Mouse (Mus musculus): ENCODE measurements around the gene Ppp4r3a. TPM values are rescaled to one million over a fixed set of nuclear protein-coding genes. Genes with fewer than 3 reads are reported as not detected.

The Ppp4r3a gene
- polyA plus RNA-seq, 1 experiment from 2014 or later, result 37.1 TPM

DNA sequence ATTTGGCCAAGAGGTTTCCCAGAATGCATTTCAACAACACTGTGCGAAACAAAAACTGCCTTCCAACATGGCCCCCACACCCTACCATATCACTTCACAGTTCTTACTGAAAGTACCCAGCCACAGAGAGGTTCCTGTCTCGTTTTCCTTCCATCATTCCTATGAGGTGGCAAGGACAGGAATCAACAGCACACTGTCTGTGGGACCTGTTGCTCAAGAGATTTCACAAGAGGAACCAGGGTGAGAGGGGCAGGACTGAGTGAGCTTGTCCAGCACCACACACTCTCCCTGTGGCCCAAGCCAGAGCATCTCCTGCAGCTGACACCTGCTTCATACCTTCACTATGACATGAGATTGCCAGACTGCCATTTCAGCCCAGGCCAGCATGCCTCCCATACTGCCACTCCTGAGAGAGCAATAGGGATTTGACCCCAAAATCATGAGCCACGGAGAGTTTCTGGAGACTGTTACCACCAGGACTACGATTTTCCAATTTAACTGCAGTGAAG is 93.7 kb downstream of the Ppp4r3a start:
- peaks cover 29% of the 10 kb centered on the region for H3K4me1 ChIP-seq
- no peaks in the 10 kb centered on the region for H3K36me3 ChIP-seq
- no peak overlapping the region for H3K4me3 ChIP-seq (replicated peaks)
- no peak for ATAC-seq (ENCODE audit: insufficient number of reproducible peaks, low FRiP score, low TSS enrichment, low read depth)
- no peak overlapping the region for H3K27ac ChIP-seq (replicated peaks)
- H3K27me3 ChIP-seq, result no peaks in the 10 kb centered on the region
- H3K4me2 ChIP-seq (replicated peaks), result no peak overlapping the region
- 29% methylated on average over 4 of the region's 4 CpGs for WGBS
- no peaks in the 10 kb centered on the region for H3K9me3 ChIP-seq (replicated peaks)
- H3K9ac ChIP-seq, result no peak overlapping the region

MicroRNAs encoded within 50 kb of the gene (microRNA counts, 519-probe panel; counts per million panel counts)
- 2,125 counts per million, percentile 45 among the panel's probes with 10 or more counts for microRNA mmu-miR-1190

Small RNA genes within 50 kb of the gene (microRNA-seq; reads per million reads assigned to microRNA genes)
- not detected for gene Mir1190 (ENCODE audit: borderline number of aligned reads)

Other genes with a start within 250 kb of the Ppp4r3a start
- 0.65 and 0.98 TPM in 2 replicates for gene Gpr68, start 175.5 kb downstream of the Ppp4r3a start, polyA plus RNA-seq (2015; fragmentation: Nextera tagmentation; extraction: Ambion mirVana)
- gene Ccdc88c, start 54.6 kb downstream of the Ppp4r3a start, polyA plus RNA-seq (2015; fragmentation: Nextera tagmentation; extraction: Ambion mirVana), result 6.7 and 7.3 TPM in 2 replicates